Mouse (Mus musculus) ES-Bruce4 (cell line): ENCODE measurements at regions not wholly inside any gene's neighbourhood (a gene's known extent, or its start where the extent isn't known, plus 50 kb on each side); places are given as distances from the start of the nearest gene placed in this dataset.

Experiments
- CTCF ChIP-seq: IDR thresholded peaks from one replicate; pipeline ENCODE4 v1.8.1; 2011; ENCODE audit warnings: low read depth, low read length
- POLR2A ChIP-seq: IDR thresholded peaks from one replicate; pipeline ENCODE4 v1.8.1; 2011; ENCODE audit warnings: low read length; ENCODE audit not compliant: insufficient read depth

DNA sequence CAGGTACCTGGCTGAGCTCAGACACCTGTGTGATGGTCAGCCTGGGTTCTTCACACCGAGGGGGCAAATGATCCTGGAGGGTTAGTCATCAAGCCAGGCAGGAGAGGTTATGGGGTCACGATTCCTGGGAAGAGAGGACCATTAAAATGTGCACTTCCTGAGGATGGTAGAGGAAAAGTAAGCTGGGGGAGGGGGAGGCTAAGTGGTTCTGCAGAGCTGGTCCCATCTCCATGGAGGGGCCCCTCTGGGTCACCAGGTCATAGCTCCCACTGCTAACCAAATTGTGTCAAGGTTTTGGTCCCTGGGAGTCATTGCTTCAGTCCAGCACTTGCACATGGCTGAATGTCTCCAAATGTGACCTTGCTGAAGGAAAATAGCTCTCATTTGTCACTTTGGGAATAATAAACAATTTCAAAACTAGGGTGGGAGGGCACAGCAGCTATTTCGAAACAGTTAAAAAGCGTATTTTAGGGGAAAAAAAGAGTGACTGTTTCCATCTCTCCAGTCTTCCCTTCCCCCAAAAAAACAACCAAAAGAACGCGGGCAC lies 395.5 kb downstream of the Wdr11 start:
- TF ChIP-seq CTCF (no peak), POLR2A (no peak)
